Mouse (Mus musculus): Measurements from ENCODE around the gene Speer4d. TPM values are rescaled to one million over a fixed set of nuclear protein-coding genes. Genes with fewer than 3 reads are reported as not detected.
A peak's percentile ranks its signal among the peaks of the same experiment; 100 is the strongest.
"Not testable (repeated sequence)": the region's sequence is repeated elsewhere in the genome, so short reads cannot be mapped to it uniquely, and the experiment has no call there.

Speer4d gene
- total RNA-seq, 2 experiments from 2014 or later = not detected

GRCm38 (mm10) chr5:15610695-15611094, 8.2 kb upstream of the Speer4d start:
- not testable (repeated sequence) for H3K4me3 ChIP-seq, H3K27ac ChIP-seq
- peak; percentile 62 for TF ChIP-seq CTCF (conservative IDR thresholded peaks at IDR 0.05)
- DNase-seq (ENCODE audit: low spot score in 2 of 2) = peak in 1 of 2 experiments; percentile 12

- not testable (repeated sequence) for DNase-seq (ENCODE audit: low spot score in 2 of 2); H3K27ac ChIP-seq; H3K4me3 ChIP-seq
These were observed 2.7 kb upstream of the Speer4d start for GRCm38 (mm10) chr5:15616195-15616594.

DNA sequence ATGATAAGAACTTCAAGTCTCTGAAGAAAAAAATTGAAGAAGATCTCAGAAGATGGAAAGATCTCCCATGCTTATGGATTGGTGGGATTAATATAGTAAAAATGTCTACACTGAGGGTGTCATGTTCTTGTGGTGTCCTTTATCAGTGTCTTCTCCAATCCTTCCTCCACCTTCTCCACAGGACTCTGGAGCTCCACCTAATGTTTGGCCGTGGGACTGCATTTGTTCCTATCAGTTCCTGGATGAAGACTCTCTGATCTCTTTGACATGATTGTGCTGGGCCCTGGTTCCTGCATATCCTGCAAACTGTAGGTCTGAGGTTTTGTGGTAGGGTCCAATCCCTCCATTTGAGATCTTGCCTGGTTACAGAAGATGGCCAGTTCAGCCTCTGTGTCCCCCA, 9.3 kb downstream of the Speer4d start:
- not testable (repeated sequence) for DNase-seq (ENCODE audit: low spot score in 2 of 2); H3K4me3 ChIP-seq; H3K27ac ChIP-seq
- TF ChIP-seq CTCF (conservative IDR thresholded peaks at IDR 0.05) = peak; percentile 52

GRCm38 (mm10) chr5:15630068-15630467, 11.2 kb downstream of the Speer4d start:
- not testable (repeated sequence) for H3K4me3 ChIP-seq; DNase-seq (ENCODE audit: low spot score in 2 of 2); H3K27ac ChIP-seq
- peak; percentile 72 for TF ChIP-seq CTCF (conservative IDR thresholded peaks at IDR 0.05)

DNA sequence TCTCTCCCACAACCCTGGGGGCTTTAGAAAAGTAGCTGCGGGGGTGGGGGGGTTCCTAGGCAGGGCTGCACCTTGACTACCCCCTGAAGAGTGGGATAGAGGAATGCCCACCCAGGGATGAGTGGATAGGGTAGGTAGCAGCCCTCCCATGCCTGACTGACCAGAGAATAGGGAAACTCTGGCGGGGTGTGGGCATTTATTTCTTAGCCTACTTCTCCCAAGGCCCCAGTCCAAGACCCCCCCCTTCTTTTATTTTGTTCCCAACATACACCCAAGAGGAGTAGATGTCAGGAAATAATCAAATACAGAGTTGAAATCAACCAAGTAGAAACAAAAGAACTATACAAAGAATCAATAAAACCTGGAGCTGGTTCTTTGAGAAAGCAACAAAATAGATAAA, 18.8 kb downstream of the Speer4d start:
- DNase-seq (ENCODE audit: low spot score in 2 of 2); H3K27ac ChIP-seq: not testable (repeated sequence)

GRCm38 (mm10) chr5:15645707-15646106, 26.8 kb downstream of the Speer4d start:
- TF ChIP-seq CTCF (conservative IDR thresholded peaks at IDR 0.05) = peak; percentile 63
- not testable (repeated sequence) for H3K27ac ChIP-seq, H3K4me3 ChIP-seq
- peak in 1 of 2 experiments; percentile 18 for DNase-seq (ENCODE audit: low spot score in 2 of 2)

More for the DNA sequence above, 18.8 kb downstream of the Speer4d start:
- H3K4me3 ChIP-seq = not testable (repeated sequence)

DNA sequence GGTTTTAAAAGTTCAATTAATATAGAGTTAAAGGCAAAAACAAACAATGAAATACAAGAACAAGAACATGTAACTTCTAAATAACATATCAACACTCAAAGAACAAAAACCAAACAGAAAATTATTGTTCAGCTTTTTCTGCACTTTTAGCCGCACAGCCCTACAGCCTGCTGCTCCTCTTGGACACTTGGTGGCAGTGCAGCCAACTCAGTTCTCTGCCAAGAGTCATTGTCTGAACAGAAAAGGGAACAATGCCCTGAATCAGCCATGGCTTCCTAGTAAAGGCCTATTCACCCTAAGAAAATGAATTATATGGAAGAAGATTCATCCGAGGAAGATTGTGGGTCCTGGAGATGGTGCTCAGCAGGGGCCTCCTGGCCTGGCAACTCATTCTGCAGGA, 33.5 kb downstream of the Speer4d start:
- not testable (repeated sequence) for DNase-seq (ENCODE audit: low spot score in 2 of 2); H3K27ac ChIP-seq; H3K4me3 ChIP-seq
- TF ChIP-seq CTCF (conservative IDR thresholded peaks at IDR 0.05) = peak; percentile 42

- H3K4me3 ChIP-seq; DNase-seq (ENCODE audit: low spot score in 2 of 2); H3K27ac ChIP-seq: not testable (repeated sequence)
These were observed 38.1 kb downstream of the Speer4d start, which contains the start of gene 4930572O03Rik for GRCm38 (mm10) chr5:15656959-15657358. TSS of gene 4930572O03Rik (minus strand) at chr5:15657059.

- not testable (repeated sequence) for H3K4me3 ChIP-seq; DNase-seq (ENCODE audit: low spot score in 2 of 2); H3K27ac ChIP-seq
These were observed 45.0 kb downstream of the Speer4d start for GRCm38 (mm10) chr5:15663847-15664246.

- not testable (repeated sequence) for H3K27ac ChIP-seq; DNase-seq (ENCODE audit: low spot score in 2 of 2); H3K4me3 ChIP-seq
These were observed 51.9 kb downstream of the Speer4d start for GRCm38 (mm10) chr5:15670789-15671188.

Other genes with a start within 250 kb of the Speer4d start
- not detected for gene Gm21149, start 142.5 kb upstream of the Speer4d start, total RNA-seq (2021)
- gene Gm21190, start 89.8 kb upstream of the Speer4d start, total RNA-seq (2021) = not detected
- gene Gm21083, start 41.7 kb upstream of the Speer4d start, total RNA-seq (2021) = not detected
- gene 4930572O03Rik, start 38.0 kb downstream of the Speer4d start, total RNA-seq (2021) = not detected
- gene Speer4c, start 95.2 kb downstream of the Speer4d start, total RNA-seq (2021) = not detected